Mouse (Mus musculus) E14TG2a.4 (cell line): ENCODE measurements around the gene Dock2.
"Not testable (repeated sequence)": the region's sequence is repeated elsewhere in the genome, so short reads cannot be mapped to it uniquely, and the experiment has no call there.

Experiments used
- CTCF ChIP-seq: conservative IDR thresholded peaks from 2 replicates; pipeline ENCODE4 v1.5.1; 2014; ENCODE audit warnings: low read length
- NANOG ChIP-seq: IDR thresholded peaks from 2 replicates; pipeline ENCODE4 v1.6.1; 2014; ENCODE audit warnings: borderline replicate concordance, low read length, mixed read lengths
- POU5F1 ChIP-seq: IDR thresholded peaks from 2 replicates; pipeline ENCODE4 v1.6.1; 2014; ENCODE audit warnings: low read length, borderline replicate concordance

GRCm38 (mm10) chr11:34805026-34805425, 21.3 kb upstream of the Dock2 start:
- TF ChIP-seq POU5F1, CTCF, NANOG: not testable (repeated sequence)
